Mouse (Mus musculus) B cell, adult 2 months (primary cell): ENCODE measurements around the gene Tsc22d4.
A peak's percentile ranks its signal among the peaks of the same experiment; 100 is the strongest.

ENCODE experiments used
- DNase-seq, 2 experiments: peaks; one replicate each; pipeline ENCODE4 v3.0.0; 2022

The Tsc22d4 gene

DNA sequence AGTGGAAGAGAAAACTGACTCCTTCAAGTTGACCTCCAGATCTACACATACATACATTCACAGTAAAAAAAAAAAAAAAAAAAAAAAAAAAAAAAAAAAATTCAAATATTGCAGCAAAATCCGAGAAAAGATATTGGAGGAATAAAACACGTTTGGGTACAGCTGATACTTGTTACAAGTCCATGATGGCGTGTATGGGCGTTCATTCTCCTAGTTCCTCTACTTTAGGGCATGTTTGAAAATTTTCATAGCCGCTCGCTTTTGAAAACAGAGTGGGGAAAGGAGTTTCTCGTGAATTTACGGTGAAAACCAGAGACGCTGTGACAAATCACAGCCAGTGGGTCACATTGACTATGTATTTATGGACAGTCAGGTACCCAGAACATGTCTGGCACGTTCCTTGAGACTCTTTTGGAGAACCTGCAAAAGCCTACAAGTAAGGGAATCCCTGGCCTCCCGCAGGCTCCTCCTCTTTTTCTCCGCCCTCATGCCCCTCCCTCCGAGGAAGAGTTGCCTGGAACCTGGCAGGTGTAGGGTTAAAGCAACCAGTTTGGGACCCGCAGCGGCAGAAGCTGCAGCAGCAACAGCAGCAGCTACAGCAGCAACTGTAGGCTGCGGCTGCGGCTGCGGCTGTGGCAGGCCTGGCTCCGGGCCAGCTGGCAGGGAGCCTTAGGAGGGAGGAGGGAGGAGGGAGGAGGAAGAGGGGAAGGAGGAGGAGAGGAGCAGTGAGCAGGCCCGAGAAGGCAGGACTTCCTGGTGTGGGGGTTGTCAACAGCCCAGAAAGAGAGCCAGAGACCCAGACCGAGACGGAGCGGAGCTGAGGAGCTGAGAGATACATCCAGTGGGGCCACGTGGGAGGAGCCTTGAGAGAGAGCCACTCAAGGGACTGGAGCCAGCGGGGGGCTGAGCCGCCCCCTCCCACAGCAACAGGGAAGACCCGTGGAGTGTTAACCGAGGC is at the start of gene Tsc22d4:
Gene Tsc22d4 (plus strand): TSS at position 517 of the 958 bp plus-strand sequence.
- peak; percentile 82 to 85 for DNase-seq

DNA sequence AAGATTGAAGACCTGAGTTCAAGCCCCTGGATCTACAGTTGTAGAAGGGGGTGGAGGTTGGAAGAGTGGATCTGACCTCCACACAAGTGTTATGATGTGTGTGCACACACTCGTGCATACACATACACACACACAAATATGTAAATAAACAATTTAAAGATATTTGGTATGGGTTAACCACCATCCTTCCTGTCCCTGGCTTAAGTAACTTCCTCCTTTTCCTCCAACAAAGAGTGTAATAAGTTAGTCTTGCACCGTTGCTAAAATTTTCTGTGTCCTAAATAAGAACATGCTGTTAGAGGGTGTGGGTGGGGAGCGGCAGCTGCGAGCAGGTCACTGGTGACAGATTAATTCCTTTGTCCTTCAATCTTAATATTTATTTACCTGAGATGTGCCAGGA is 49.6 kb upstream of the Tsc22d4 start:
- no peak for DNase-seq

DNA sequence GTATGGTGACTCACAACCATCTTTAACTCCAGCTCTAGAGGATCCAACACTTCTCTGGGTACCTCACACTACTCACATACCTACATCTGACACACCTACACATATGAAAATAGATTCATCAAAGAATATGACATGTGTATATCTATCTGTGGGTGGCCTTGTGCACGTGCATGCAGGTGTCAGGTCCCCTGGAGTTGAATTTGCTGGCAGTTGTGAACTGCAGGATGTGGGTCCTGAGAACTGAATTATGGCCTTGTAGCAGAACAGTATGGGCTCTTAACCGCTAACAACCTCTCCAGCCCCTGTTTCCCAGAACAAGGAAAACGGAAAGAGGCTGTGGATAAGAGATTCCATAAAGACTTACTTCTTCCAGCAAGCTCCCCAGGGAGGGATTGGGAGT is 46.5 kb upstream of the Tsc22d4 start:
- no peak for DNase-seq

DNA sequence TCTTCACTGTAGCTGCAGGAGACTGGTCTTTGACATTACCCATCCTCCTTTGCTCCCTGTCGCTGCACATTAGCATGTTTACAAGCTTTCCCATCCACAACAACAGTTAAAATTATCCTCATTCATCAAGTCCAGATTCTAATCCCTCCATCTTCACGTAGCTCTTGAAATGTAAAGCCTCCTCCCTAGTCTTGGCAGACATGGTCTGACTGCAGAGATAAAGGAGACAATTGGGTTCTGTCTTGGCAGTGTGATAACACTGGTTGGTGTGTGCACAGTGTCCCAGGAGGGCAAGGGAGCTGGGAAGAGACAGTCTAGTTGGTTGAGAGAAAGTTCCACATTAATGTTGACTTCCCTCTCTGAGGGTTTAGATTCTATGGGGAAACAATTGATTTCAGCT is 45.7 kb upstream of the Tsc22d4 start:
- DNase-seq = no peak

DNA sequence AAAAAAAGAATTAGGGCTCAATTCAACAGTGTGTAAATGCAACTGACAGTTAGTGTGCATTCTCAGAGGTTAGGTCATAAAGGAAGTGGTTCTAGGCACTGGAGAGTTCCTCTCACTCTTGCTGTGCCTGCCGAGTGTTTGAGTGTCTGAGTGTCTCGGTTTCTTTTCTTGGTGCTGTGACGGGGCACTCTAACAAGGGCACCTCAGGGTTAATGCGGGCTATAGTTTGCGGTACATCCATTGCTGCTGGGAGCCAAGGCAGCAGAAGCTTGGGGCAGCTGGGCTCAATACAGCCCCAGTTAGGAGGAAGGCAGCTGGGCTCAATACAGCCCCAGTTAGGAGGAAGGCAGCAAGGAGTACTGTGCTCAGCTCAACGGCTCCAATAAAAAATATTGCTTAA is 40.3 kb upstream of the Tsc22d4 start:
- peak; percentile 14 for DNase-seq

DNA sequence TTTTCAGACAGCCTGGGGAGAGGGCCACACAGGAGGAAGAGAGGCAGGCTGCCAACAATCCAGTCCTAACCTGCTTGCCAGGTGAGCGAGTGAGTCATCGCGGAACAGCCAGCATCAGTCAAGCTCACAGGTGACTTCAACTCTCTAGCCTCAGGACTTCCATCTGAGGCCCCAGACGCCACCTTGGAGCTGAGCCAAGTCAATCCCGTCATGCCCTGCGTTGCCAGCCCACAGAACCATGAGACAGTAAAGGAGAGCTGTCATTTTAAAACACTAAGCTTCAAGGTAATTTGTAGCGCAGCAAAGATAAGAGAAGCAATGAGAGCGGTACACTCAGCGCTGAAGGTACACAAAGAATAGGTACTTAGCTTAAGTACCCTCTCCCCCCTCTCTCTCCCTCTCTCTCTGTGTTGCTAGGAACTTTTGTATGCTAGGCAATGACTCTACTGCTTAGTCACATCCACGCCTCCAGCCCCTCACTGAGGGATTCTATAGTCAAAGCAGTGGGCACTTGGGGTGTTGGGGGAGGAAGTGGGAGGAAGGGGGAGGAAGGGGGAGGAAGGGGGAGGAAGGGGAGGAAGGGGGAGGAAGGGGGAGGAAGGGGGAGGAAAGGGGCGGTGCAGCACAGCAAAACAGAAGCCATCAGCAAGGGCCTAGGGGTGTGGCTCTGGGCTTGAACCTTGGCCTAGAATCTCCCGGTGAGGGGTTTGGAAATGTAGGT is 38.5 kb upstream of the Tsc22d4 start:
- DNase-seq = peak; percentile 83 to 85

DNA sequence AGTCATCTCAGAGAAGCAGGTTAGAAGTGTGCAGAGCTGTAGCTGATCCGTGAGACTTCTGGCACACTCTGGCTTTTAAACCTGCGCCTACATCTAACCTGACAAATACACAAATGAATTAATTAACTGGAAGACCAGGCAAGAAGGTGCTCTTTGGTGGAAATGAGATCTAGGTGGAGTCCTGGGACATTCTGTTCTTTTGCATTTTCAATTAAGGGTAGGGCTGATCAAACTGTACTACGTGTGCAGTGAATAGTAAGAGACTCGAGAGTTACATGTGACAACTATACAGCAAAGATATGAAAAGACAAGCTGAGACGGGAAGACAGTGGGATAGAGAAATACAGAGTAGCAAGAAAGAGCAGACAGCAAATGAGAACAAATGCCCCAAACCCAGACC is 32.1 kb upstream of the Tsc22d4 start:
- DNase-seq = no peak

DNA sequence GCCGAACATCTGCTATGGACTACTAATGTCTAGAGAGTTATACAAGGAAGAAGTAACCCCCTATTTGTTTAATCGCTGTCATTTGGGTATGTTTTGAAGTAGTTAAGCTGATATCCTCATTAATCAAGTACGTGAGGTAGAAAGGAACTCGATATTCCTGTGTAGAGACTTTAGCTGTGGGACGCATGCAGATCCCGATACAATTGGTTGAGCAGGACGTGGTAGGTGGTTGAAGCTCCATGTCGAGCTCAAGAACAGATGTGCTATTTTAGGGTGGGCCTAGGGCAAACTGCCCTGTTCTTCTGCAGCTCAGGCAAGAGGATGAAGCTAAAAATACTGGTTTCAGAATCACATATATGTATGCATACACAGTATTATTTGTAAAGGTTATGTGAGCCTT is 29.8 kb upstream of the Tsc22d4 start:
- no peak for DNase-seq

DNA sequence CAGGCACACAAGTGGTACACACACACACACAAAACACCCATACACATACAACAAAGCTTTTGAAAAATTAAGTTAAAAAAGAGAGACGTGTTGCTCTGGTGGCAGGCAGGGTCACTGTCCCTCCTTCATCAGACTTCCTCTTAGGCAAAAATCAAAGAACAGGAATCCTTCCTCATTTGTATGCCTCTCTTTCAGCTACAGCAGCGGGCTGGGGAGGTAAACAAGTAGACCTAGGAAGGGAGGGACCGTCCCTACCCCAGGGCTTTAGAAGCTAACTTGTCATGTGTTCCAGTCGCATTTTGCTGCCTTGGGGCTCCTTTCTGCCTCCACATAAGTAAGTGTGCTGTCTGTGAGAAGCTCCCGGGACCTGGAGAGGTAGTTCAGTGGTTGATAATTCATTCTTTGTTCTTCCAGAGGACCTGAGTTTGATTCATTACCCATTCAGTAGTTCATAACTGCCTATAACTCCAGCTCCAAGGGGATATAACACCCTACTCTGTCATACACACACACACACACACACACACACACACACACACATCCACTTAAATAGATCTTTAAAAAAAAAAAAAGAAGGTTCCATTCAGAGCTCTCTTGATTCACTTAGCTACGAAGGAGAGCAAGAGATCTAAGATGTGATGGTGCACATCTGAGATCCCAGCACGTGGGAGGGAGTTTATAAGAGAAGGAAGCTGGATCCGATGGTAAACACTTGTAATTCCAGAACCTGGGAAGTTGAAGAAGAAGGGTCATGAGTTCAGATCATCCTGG is 27.3 kb upstream of the Tsc22d4 start:
- peak; percentile 61 to 64 for DNase-seq

DNA sequence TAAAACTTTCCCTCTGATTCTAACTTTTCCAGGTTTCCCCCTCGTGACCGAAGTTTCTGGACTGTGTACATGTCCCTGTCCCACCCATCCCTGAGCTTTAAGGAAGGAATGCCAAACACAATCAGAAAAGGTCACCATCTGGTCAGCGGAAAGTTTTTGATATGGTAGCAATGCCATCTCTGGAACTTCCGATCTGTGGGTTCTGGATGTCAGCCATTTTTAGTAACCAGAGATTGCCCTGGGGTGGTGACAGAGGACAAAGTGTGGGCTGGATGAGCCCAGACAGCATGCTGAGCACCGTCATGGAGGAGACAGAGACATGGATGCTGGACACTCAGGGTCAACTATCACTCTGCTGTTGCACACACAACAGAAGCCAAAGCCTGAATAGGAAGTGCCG is 26.4 kb upstream of the Tsc22d4 start:
- no peak for DNase-seq

DNA sequence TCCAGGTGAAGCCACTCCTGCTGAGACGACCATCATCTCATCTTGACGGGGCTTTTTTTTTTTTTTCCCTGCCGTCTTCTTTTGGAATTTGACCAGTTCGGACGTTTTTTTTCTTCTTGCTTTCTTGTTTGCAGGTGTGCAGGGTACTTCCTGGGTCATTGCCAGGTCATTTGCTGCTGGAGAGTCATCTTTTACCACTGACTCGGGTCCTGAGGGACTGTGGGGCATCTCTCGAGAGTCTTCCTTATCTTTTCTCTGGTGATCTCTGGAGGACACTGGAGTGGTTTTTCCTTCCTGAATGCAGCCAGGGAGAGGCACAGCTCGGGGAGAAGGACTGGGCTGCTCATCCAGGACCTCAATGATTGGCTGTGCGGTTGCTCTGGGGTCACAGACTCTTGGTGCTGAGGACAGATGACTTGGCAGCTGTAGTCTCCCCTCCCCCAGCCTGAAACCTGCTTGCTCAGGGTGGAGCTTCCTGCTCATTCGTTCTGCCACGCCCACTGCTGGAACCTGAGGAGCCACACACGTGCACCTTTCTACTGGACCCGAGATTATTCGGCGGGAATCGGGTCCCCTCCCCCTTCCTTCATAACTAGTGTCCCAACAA is 24.9 kb upstream of the Tsc22d4 start:
- DNase-seq = peak; percentile 37 to 49

DNA sequence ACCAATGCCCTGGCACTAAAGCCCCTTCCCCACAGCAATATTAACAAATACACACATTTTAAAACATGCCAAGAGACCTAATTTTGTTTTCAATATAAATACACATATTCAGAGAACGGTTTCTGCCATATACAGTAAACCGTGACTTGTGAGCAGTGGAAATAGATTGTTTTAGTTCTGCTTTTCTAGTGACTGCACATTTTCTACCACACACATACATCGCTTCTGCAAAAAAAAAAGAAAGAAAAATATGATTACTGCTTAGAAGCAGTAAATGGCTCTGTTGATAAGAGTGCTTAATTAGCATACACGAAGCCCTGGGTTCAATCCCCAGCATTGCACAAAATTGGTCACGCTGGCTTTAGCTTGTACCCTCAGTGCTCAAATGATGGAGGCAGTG is 21.7 kb upstream of the Tsc22d4 start:
- DNase-seq = no peak

DNA sequence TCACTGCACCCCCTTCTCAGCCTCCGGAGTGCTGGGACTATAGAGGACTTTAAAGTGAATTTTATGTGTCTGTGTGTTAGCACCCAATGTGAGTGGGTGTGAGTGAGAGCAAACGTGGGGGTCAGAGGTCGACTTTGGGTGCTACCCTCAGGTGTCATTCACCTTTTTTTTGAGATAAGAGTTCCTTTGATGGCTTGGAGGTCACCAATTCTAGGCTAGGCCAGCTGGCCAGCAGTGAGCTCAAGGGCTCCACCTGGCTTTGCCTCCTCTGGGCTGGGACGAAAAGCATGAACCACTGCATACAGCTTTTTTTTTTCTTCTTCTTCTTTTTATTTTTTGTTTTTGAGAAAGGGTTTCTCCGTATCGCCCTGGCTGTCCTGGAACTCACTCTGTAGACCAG is 18.8 kb upstream of the Tsc22d4 start:
- no peak for DNase-seq

DNA sequence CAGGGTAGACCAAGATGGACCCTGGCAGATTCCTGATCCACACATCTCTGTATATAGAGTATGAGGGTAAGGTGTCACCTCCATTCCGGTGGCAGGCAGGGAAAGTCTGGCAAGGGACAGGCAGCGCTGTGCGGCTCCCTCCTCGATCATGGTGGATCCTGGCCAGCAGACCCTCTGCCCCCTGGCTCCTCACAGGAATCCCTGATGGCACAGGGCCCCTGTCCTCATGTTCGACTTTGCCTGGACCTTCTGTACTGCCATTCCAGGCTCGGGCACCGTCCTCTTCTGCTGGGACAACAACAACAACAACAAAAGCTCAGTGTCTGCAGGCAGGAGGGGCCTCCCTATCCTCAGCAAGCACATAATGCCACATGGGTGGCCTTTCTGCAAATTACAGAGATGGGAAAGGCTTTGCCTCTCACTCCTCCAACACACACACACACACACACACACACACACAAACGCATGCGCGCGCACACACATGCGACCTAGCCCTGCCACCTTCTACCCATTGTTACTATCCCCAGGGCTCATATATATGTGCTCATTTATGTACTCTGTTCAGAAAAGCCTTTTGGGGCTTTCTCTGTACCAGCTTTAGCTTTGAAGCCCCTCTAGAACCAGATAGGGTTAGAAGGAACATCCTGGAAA is 11.8 kb upstream of the Tsc22d4 start:
- no peak for DNase-seq

DNA sequence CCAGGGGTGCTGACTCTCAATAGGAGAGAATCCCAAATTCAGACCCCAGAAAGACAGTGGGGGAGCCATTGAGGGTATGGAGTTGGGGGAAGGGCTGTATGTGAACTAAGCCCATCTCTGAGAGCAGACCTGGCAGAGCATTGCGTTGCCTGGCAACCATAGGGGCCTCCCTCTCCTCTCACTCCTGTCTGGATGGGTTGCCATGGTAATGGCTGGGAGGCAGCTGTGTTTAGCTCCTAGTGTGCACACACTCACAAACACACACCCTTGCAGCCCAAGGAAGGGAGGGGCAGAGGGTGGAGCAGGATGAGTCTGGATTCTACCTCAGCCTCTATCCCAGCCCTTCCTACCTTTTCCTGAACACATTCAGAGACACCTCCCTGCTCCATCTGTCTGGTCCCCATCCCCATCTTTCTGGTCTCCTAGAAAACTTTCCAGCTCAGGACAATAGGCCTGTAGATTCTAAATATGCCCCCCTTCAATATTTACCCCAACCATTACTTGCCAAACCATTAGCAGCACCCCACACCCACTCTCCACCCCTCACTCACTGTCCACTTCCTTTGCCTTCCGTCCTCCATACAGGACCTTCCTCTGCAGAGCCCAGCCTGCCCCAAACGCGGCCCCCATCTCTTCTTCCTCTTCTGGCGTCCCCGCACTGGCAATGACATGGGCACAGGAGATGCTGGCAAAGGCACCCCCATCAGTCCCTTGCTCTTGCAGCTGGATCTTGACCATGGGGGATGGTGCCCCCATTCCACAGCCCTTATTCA is 11.1 kb upstream of the Tsc22d4 start:
- DNase-seq = no peak

DNA sequence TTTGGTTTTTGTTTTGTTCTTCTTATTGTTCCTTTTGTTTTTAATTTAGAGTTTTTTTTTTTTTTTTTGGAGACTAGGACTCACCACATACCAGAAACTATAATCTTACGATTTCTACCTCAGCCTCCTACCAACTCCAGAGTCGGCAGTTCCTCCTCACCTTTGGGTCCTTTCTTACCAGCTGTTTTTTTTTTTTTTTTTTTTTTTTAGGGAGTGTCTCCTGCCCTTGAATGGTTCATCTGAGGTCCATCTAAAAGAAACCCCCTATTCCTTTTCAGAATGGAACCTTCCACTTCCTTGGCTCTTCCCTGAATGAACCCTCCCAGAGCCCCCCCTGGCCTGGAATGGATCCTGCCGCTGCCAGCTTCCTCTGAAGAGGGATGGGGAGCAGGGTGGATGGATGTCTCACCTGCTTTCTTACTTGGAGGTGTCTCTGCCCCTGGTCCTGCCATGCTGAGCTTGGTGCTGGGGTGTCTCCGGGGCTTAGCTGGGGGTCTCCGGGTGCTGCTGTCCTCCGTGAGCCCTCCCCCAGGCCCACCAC is 8.1 kb upstream of the Tsc22d4 start:
- DNase-seq = no peak

DNA sequence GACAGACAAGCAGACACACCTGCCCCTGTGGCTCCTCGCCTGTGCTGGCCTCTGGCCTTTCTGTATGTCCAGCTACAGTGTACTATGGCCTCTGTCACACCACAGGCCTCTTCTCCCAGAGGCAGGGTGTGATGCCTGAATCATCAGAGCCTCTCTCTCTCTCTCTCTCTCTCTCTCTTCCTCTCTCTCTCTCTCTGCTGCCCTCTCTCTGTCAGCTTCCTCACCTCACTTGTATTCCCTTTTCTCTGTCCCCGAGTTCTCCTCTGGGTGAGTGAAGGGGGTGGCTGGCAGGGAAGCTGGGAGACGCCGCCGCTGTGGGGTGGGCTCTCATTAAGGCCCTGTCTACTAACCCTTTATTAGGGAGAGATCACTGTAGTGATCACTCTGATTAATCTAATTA is 7.0 kb upstream of the Tsc22d4 start:
- no peak for DNase-seq

DNA sequence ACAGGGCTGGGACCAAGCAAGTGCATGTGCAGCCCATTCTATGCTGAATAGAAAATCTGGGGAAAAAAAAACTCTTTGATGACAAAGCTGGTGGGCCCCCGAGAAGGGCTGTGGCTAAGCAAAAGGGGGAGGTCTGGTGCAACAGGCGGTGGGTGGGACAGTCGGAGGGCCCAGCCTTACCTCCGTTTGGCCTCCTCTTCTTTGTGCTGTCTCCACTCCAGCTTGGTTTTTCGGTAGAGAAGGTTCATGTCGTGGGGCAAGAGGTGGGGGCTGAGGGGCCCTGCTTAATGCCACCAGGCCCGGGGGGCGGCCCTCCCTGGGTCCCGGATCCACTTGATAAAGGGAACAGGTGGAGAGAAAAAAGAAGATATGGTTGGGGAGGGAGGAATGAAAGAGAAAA is 6.1 kb upstream of the Tsc22d4 start:
- DNase-seq = no peak

DNA sequence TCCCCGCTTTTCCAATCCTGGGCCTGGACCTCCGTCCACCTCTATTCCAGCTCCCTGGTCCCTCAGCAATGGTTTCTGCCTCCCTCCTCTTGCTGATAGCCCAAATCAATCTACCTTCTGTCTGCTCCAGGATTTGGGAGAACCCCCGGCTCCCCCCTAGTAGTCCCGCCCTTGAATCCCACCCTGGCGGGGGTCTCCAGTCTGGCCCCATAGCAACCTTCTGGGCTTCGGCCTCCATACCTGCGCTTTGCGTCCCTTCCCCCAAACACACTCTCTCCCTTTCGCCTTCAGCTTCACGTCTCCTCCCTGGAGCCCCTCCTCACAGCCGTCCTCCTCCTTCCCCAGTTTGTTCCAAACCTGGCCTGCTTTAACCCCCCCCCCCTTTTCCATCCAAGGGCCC is 5.0 kb upstream of the Tsc22d4 start:
- no peak for DNase-seq

DNA sequence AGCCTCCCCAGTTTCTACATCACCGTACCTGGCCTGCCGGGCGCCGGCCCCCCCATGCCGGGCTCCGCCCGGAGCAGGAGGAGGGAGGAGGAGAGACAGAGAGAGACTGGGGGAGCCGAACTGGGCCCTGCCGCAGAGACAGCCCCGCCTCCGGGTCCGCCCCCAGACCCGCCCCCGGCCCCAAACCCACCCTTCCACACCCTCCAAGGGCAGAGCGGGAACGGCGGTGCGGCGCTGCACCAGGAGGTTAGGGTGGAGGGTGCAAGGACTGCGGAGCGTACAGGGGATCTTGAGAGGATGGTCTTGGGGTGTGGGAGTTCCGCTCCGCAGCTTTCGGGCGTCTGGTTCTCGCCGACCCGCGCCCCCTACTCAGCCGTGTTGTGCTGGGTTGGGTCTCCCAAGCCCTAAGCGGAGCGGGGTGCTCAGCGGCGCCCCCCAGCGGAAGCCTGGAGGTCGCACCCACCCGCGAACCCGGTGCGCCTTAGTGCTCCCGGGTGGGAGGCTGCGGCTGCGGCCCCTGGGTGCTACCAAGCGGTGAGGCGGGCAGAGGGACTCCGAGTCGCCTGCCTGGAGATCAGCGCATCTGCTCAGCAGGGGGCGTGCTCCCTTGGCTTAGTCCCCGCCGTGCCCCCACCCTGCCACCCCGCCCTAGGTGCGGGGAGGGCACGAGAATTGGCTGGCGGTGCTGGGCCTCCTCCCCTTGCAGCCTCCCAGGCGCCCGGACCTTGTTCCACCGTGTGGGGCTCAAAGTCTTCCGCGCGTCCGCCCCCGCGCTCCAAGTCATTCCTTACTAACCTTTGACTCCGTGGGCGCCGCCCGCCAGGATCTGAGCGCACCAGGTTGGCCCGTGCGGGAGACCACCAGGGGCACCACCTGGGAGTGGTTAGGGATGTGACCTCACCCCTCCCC is 4.3 kb upstream of the Tsc22d4 start, which contains the start of gene Nyap1:
Gene Nyap1 (minus strand): TSS at position 585 of the 909 bp plus-strand sequence.
- DNase-seq = peak; percentile 82 to 88
